Mouse (Mus musculus) small intestine, adult 2 months (tissue): ENCODE data around the gene Mmp14. TPM values are rescaled to one million over a fixed set of nuclear protein-coding genes. Genes with fewer than 3 reads are reported as not detected.
A peak's percentile ranks its signal among the peaks of the same experiment; 100 is the strongest.

Source experiments
- H3K27ac ChIP-seq: fragments of 200-500 bp; 2 replicates; pipeline ENCODE4 v1.5.1; 2012; ENCODE audit warnings: low read depth, low read length, control low read depth, inconsistent platforms; ENCODE audit not compliant: insufficient read depth
- H3K27me3 ChIP-seq: fragments of 200-500 bp; 2 replicates; pipeline ENCODE4 v1.6.1; 2012; ENCODE audit warnings: mild to moderate bottlenecking, moderate library complexity, low read length, inconsistent platforms; ENCODE audit not compliant: control insufficient read depth, insufficient read depth
- H3K36me3 ChIP-seq: fragments of 200-500 bp; 2 replicates; pipeline ENCODE4 v1.6.1; 2012; ENCODE audit warnings: mild to moderate bottlenecking, low read length, control low read depth, inconsistent platforms; ENCODE audit not compliant: control insufficient read depth, insufficient read depth
- H3K4me1 ChIP-seq: fragments of 200-500 bp; 2 replicates; pipeline ENCODE4 v1.6.1; 2012; ENCODE audit warnings: low read length, inconsistent platforms, mixed read lengths; ENCODE audit not compliant: control insufficient read depth, insufficient read depth, insufficient read length
- H3K4me3 ChIP-seq: fragments of 200-500 bp; 2 replicates; pipeline ENCODE4 v1.5.1; 2012; ENCODE audit warnings: low read depth, mild to moderate bottlenecking, control low read depth, inconsistent platforms, low read length, moderate library complexity
- CTCF ChIP-seq: fragments of 200-500 bp; IDR thresholded peaks from 2 replicates; pipeline ENCODE4 v1.5.1; 2012; ENCODE audit warnings: low read depth, mild to moderate bottlenecking, control low read depth, inconsistent platforms, low read length, moderate library complexity, mixed read lengths; ENCODE audit not compliant: insufficient replicate concordance, insufficient read length; ENCODE audit errors: extremely low read depth
- POLR2A ChIP-seq: fragments of 200-500 bp; IDR thresholded peaks from 2 replicates; pipeline ENCODE4 v1.6.1; 2012; ENCODE audit warnings: low read depth, mild to moderate bottlenecking, control low read depth, inconsistent platforms, low read length, moderate library complexity
- WGBS: fragments of 180-500 bp; shearing (Covaris S2); methylation state at CpG from one replicate; pipeline ENCODE4 v1.1.7; 2018; 5-methylcytosine and 5-hydroxymethylcytosine counted together
- polyA plus RNA-seq: library from polyadenylated mRNA; depleted of rRNA; stranded (reverse); fragments of >200 nt; gene quantifications from 2 replicates; pipeline ENCODE4 v1.2.3, GENCODE M21; 2012

Mmp14 gene
- polyA plus RNA-seq, 1 experiment, result 66.0 TPM

GRCm38 (mm10) chr14:54439155-54439554, 7.7 kb downstream of the Mmp14 start:
- no peaks in the 10 kb centered on the region for H3K27me3 ChIP-seq
- H3K27ac ChIP-seq, result no peak overlapping the region
- TF ChIP-seq POLR2A (no peak), CTCF (no peak)
- H3K4me1 ChIP-seq, result peaks cover 7% of the 10 kb centered on the region
- peaks cover 8% of the 10 kb centered on the region for H3K36me3 ChIP-seq
- H3K4me3 ChIP-seq, result no peak overlapping the region
- 89% methylated on average over 12 of the region's 12 CpGs for WGBS

GRCm38 (mm10) chr14:54439610-54440009, 8.2 kb downstream of the Mmp14 start:
- Histone ChIP-seq H3K36me3 (peaks cover 8% of the 10 kb centered on the region), H3K27me3 (no peaks in the 10 kb centered on the region), H3K4me3 (no peak overlapping the region), H3K4me1 (peaks cover 8% of the 10 kb centered on the region), H3K27ac (no peak overlapping the region)
- TF ChIP-seq POLR2A (no peak), CTCF (no peak)
- 80% methylated on average over 7 of the region's 7 CpGs for WGBS

GRCm38 (mm10) chr14:54440538-54440937, 9.1 kb downstream of the Mmp14 start:
- Histone ChIP-seq H3K27ac (no peak overlapping the region), H3K4me1 (peaks cover 7% of the 10 kb centered on the region; the same call in 1 of the 2 replicates), H3K4me3 (no peak overlapping the region), H3K27me3 (no peaks in the 10 kb centered on the region), H3K36me3 (peaks cover 8% of the 10 kb centered on the region)
- WGBS, result 91% methylated on average over 14 of the region's 14 CpGs
- no peak for TF ChIP-seq CTCF
- no peak for TF ChIP-seq POLR2A

- Histone ChIP-seq H3K27ac (no peak overlapping the region), H3K36me3 (peaks cover 8% of the 10 kb centered on the region), H3K27me3 (no peaks in the 10 kb centered on the region), H3K4me3 (no peak overlapping the region), H3K4me1 (peaks cover 7% of the 10 kb centered on the region; the same call in 1 of the 2 replicates)
- TF ChIP-seq POLR2A (no peak), CTCF (no peak)
- 76% methylated on average over 4 of the region's 4 CpGs for WGBS
Measured at GRCm38 (mm10) chr14:54441365-54441764, 10.0 kb downstream of the Mmp14 start.

- 83% methylated on average over 3 of the region's 3 CpGs for WGBS
- TF ChIP-seq POLR2A (no peak), CTCF (no peak)
- no peak overlapping the region for H3K27ac ChIP-seq
Measured at GRCm38 (mm10) chr14:54442548-54442947, 11.1 kb downstream of the Mmp14 start.

GRCm38 (mm10) chr14:54443196-54443595, 11.8 kb downstream of the Mmp14 start:
- 61% methylated on average over 3 of the region's 3 CpGs for WGBS
- Histone ChIP-seq H3K27me3 (no peaks in the 10 kb centered on the region), H3K4me1 (peaks cover 7% of the 10 kb centered on the region; the same call in 1 of the 2 replicates), H3K4me3 (no peak overlapping the region), H3K27ac (peak overlapping the region; percentile 75), H3K36me3 (peaks cover 8% of the 10 kb centered on the region)
- TF ChIP-seq POLR2A, result no peak
- no peak for TF ChIP-seq CTCF

More at GRCm38 (mm10) chr14:54442548-54442947, 11.1 kb downstream of the Mmp14 start:
- Histone ChIP-seq H3K4me1 (peaks cover 7% of the 10 kb centered on the region; the same call in 1 of the 2 replicates), H3K4me3 (no peak overlapping the region), H3K36me3 (peaks cover 8% of the 10 kb centered on the region), H3K27me3 (no peaks in the 10 kb centered on the region)

- no peak for TF ChIP-seq CTCF
- no peak for TF ChIP-seq POLR2A
- Histone ChIP-seq H3K27ac (peak overlapping the region; percentile 75), H3K4me1 (peaks cover 7% of the 10 kb centered on the region; the same call in 1 of the 2 replicates), H3K36me3 (peaks cover 7% of the 10 kb centered on the region), H3K4me3 (no peak overlapping the region), H3K27me3 (no peaks in the 10 kb centered on the region)
- WGBS, result 69% methylated on average over 15 of the region's 15 CpGs
Measured at GRCm38 (mm10) chr14:54443712-54444618, 12.6 kb downstream of the Mmp14 start.
